19 mouse cellular contexts compared by ENCODE assay signal in genomic region chr3:123033804-123034203, GRCm38 (mm10). TPM values are rescaled to one million over a fixed set of nuclear protein-coding genes. Genes with fewer than 3 reads are reported as not detected.
DNase-seq lines count a peak whose midpoint lies in the region; ATAC-seq and TF ChIP-seq lines count a peak whose summit lies in the region.
"Had no signal": no experiment of that assay in that cellular context is flagged by ENCODE, and none has a peak within 500 bp of the region (broad histone marks: within the 10 kb centered on the region; RNA-seq: fewer than 3 reads in every experiment).

No protein-coding gene starts in this region.

- H3K4me3 ChIP-seq in heart, embryonic 11.5 days (ENCODE audit: low read depth, low read length), result peak overlapping the region; percentile 37
- H3K4me3 ChIP-seq in heart, embryonic 15.5 days, result peak overlapping the region; percentile 46
- H3K4me3 ChIP-seq in forebrain, postnatal 0 days (ENCODE audit: low read depth, low read length), result no peak overlapping the region
- H3K4me3 ChIP-seq: forebrain, embryonic 13.5 days; hindbrain, embryonic 13.5 days had no signal

- H3K27ac ChIP-seq in heart, embryonic 11.5 days (ENCODE audit: low read depth, low read length), result peak overlapping the region; percentile 77
- H3K27ac ChIP-seq in heart, embryonic 15.5 days, result peak overlapping the region; percentile 89
- no peak overlapping the region for H3K27ac ChIP-seq in forebrain, postnatal 0 days (ENCODE audit: low read depth, low read length)
- H3K27ac ChIP-seq: forebrain, embryonic 13.5 days; hindbrain, embryonic 13.5 days; hindbrain, postnatal 0 days had no signal

- H3K4me2 ChIP-seq in heart, embryonic 11.5 days, result peak overlapping the region; percentile 59
- peak overlapping the region; percentile 50 for H3K4me2 ChIP-seq in heart, embryonic 15.5 days
- H3K4me2 ChIP-seq in forebrain, postnatal 0 days (ENCODE audit: low read depth), result no peak overlapping the region
- H3K4me2 ChIP-seq: forebrain, embryonic 13.5 days; hindbrain, embryonic 13.5 days had no signal

- no peaks in the 10 kb centered on the region for H3K36me3 ChIP-seq in heart, embryonic 11.5 days (ENCODE audit: control insufficient read depth, insufficient read depth, low read length)
- no peaks in the 10 kb centered on the region for H3K36me3 ChIP-seq in heart, embryonic 15.5 days
- H3K36me3 ChIP-seq in forebrain, postnatal 0 days (ENCODE audit: insufficient read depth), result no peaks in the 10 kb centered on the region
- H3K36me3 ChIP-seq: hindbrain, embryonic 13.5 days had no signal

- no peaks in the 10 kb centered on the region for H3K27me3 ChIP-seq in heart, embryonic 11.5 days (ENCODE audit: control insufficient read depth, insufficient read depth, low read length)
- H3K27me3 ChIP-seq in heart, embryonic 15.5 days, result no peaks in the 10 kb centered on the region
- H3K27me3 ChIP-seq in forebrain, postnatal 0 days (ENCODE audit: insufficient read depth, low read length), result no peaks in the 10 kb centered on the region
- H3K27me3 ChIP-seq: forebrain, embryonic 13.5 days; hindbrain, embryonic 13.5 days had no signal

- H3K9me3 ChIP-seq in heart, embryonic 11.5 days (replicated peaks; ENCODE audit: control insufficient read depth, low read length), result no peaks in the 10 kb centered on the region
- no peaks in the 10 kb centered on the region for H3K9me3 ChIP-seq in heart, embryonic 15.5 days (replicated peaks)
- no peaks in the 10 kb centered on the region for H3K9me3 ChIP-seq in forebrain, postnatal 0 days (ENCODE audit: low read length)
- H3K9me3 ChIP-seq: forebrain, embryonic 13.5 days; hindbrain, embryonic 13.5 days had no signal

- intact Hi-C loops in heart, postnatal 25 days (cut with DNase I), result loop anchor here (5.0 kb wide), 1 partner anchor 38 kb away; no protein-coding TSS in a partner anchor
- intact Hi-C loops in heart, postnatal 14 days (cut with DNase I), result loop anchor here (2.0 to 5.0 kb wide), 2 partner anchors 38 to 59 kb away; no protein-coding TSS in a partner anchor

- no peak for DNase-seq in heart, postnatal 25 days (ENCODE audit: low spot score)
- no peak for DNase-seq in heart, postnatal 14 days
- peak; percentile 26 for DNase-seq in heart, postnatal 4 days
- no peak for DNase-seq in forebrain, postnatal 0 days
- DNase-seq: adrenal gland, adult 2 months; adrenal gland, postnatal 25 days; cerebellum, adult 18-20 months; cerebellum, adult 9-11 months; cerebellum, postnatal 36 days; kidney, adult 11 months; kidney, adult 9 months had no signal

- no peak for TF ChIP-seq CTCF in forebrain, postnatal 0 days (IDR thresholded peaks at IDR 0.05; ENCODE audit: low read depth)

- H3K4me1 ChIP-seq in heart, embryonic 11.5 days (ENCODE audit: control insufficient read depth, insufficient read depth, low read length), result peaks cover 6% of the 10 kb centered on the region
- peaks cover 15% of the 10 kb centered on the region for H3K4me1 ChIP-seq in heart, embryonic 15.5 days (replicated peaks)
- H3K4me1 ChIP-seq in forebrain, postnatal 0 days (ENCODE audit: insufficient read depth), result no peaks in the 10 kb centered on the region
- H3K4me1 ChIP-seq: forebrain, embryonic 13.5 days; hindbrain, embryonic 13.5 days had no signal

- H3K9ac ChIP-seq in heart, embryonic 11.5 days (ENCODE audit: low read depth, low read length), result peak overlapping the region; percentile 64; the same call in 1 of the 2 replicates
- peak overlapping the region; percentile 28 for H3K9ac ChIP-seq in heart, embryonic 15.5 days
- H3K9ac ChIP-seq in forebrain, postnatal 0 days, result no peak overlapping the region
- H3K9ac ChIP-seq: forebrain, embryonic 13.5 days; hindbrain, embryonic 13.5 days had no signal

- ATAC-seq in heart, embryonic 11.5 days (replicated peaks; ENCODE audit: insufficient number of reproducible peaks, low FRiP score, low TSS enrichment), result no peak
- ATAC-seq in heart, embryonic 15.5 days (replicated peaks; ENCODE audit: insufficient number of reproducible peaks, insufficient read depth, low FRiP score, low read depth), result no peak
- no peak for ATAC-seq in forebrain, postnatal 0 days
- ATAC-seq: forebrain, embryonic 13.5 days; hindbrain, postnatal 0 days had no signal

- WGBS in heart, embryonic 11.5 days (ENCODE audit: insufficient replicate concordance), result 68% methylated on average over 8 of the region's 8 CpGs
- 54% methylated on average over 8 of the region's 8 CpGs for WGBS in heart, embryonic 15.5 days
- 59% methylated on average over 8 of the region's 8 CpGs for WGBS in forebrain, postnatal 0 days

RNA-seq across cellular contexts. Expression of gene Myoz2, which starts 1.0 kb away (rescaled TPM):
- 100 and 111 TPM in 2 replicates for polyA plus RNA-seq in heart, embryonic 11.5 days (2014; fragmentation: Nextera tagmentation; extraction: Ambion mirVana)
- total RNA-seq in heart, postnatal 25 days (2021), result 1,000 to 10,000 TPM; 2,092 to 2,205 TPM
- polyA plus RNA-seq in heart, embryonic 15.5 days (2015; fragmentation: Nextera tagmentation; extraction: Ambion mirVana), result 178 and 261 TPM in 2 replicates
- 1,000 to 10,000 TPM; 1,719 to 1,785 TPM for total RNA-seq in heart, postnatal 14 days (2021)
- total RNA-seq in heart, postnatal 4 days (2021), result 100 to 1,000 TPM; 792 to 841 TPM
- total RNA-seq in forebrain, postnatal 0 days (2014; rRNA removed), result 0.14 and 0.15 TPM in 2 replicates
- not detected in 2 replicates for polyA plus RNA-seq in forebrain, postnatal 0 days (2015; fragmentation: Nextera tagmentation; extraction: Ambion mirVana)
- total RNA-seq: adrenal gland, postnatal 25 days; ES-E14; hematopoietic stem cell, adult 5-6 weeks; hindbrain, postnatal 0 days had no signal
- polyA plus RNA-seq: adrenal gland, adult 2 months; forebrain, embryonic 13.5 days; hindbrain, postnatal 0 days; intestine, embryonic 14.5 days had no signal

RNA-seq across cellular contexts. Expression of gene Usp53, which starts 49.5 kb away (rescaled TPM):
- polyA plus RNA-seq in heart, embryonic 11.5 days (2014; fragmentation: Nextera tagmentation; extraction: Ambion mirVana), result 7.9 and 11.0 TPM in 2 replicates
- total RNA-seq in heart, postnatal 25 days (2021), result 1 to 10 TPM; 7.7 to 9.4 TPM
- 6.3 and 7.2 TPM in 2 replicates for polyA plus RNA-seq in heart, embryonic 15.5 days (2015; fragmentation: Nextera tagmentation; extraction: Ambion mirVana)
- 1 to 10 TPM; 8.3 to 9.2 TPM for total RNA-seq in heart, postnatal 14 days (2021)
- total RNA-seq in heart, postnatal 4 days (2021), result 1 to 10 TPM; 7.4 to 10.0 TPM
- 15.5 and 19.2 TPM in 2 replicates for total RNA-seq in forebrain, postnatal 0 days (2014; rRNA removed)
- polyA plus RNA-seq in forebrain, postnatal 0 days (2015; fragmentation: Nextera tagmentation; extraction: Ambion mirVana), result 9.7 and 11.9 TPM in 2 replicates

Comparison
In these comparisons a context has a peak if more than half of its experiments do, and no peak if none do; other contexts are left out.
1. RNA of gene Myoz2, which starts 1.0 kb away (total RNA-seq): 2,092 to 2,205 TPM in heart, postnatal 25 days, 1,719 to 1,785 TPM in heart, postnatal 14 days and 792 to 841 TPM in heart, postnatal 4 days; 0.14 to 0.15 TPM in forebrain, postnatal 0 days; every median in the first group is over 100 times any median in the second.